Mouse (Mus musculus): ENCODE measurements around the gene Lax1. TPM values are rescaled to one million over a fixed set of nuclear protein-coding genes. Genes with fewer than 3 reads are reported as not detected.

Lax1 gene
- polyA plus RNA-seq, 1 experiment from 2014 or later: 0.25 TPM

DNA sequence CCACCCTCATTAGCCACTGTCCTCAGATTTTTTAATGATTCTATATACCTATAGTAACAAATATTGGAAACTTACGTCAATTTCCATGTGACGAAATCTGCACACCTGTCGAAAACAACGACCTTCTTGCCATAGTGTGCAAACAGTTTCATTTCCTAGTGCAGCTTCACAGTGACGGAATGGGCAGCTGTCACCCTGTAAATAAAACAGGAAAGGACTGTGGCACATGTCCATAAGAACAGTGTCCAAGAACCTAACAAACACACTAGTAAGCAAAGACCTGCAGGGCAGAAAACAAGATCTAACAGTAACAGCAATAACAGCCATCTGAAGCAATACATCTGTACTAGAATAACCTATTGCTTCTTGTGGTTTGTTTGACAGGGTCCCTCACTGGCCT is 44.3 kb downstream of the Lax1 start:
- DNase-seq (no peak), ATAC-seq (ENCODE audit: insufficient read depth) (no peak)
- 90% methylated on average over 5 of the region's 5 CpGs for WGBS
- TF ChIP-seq CTCF (IDR thresholded peaks at IDR 0.05; ENCODE audit: low read depth): no peak
- Histone ChIP-seq H3K4me1 (ENCODE audit: insufficient read depth) (no peaks in the 10 kb centered on the region), H3K27me3 (ENCODE audit: insufficient read depth, low read length) (no peaks in the 10 kb centered on the region), H3K27ac (ENCODE audit: low read depth) (no peak overlapping the region), H3K9me3 (ENCODE audit: low read depth, low read length) (no peaks in the 10 kb centered on the region), H3K4me2 (no peak overlapping the region), H3K36me3 (ENCODE audit: insufficient read depth) (peaks cover 82% of the 10 kb centered on the region), H3K4me3 (ENCODE audit: low read depth, low read length) (no peak overlapping the region), H3K9ac (no peak overlapping the region)

- Histone ChIP-seq H3K27me3 (ENCODE audit: insufficient read depth, low read length) (no peaks in the 10 kb centered on the region), H3K4me1 (ENCODE audit: insufficient read depth) (no peaks in the 10 kb centered on the region), H3K4me3 (ENCODE audit: low read depth, low read length) (no peak overlapping the region), H3K9me3 (ENCODE audit: low read depth, low read length) (no peaks in the 10 kb centered on the region), H3K27ac (ENCODE audit: low read depth) (no peak overlapping the region), H3K9ac (no peak overlapping the region), H3K4me2 (no peak overlapping the region), H3K36me3 (ENCODE audit: insufficient read depth) (peaks cover 99% of the 10 kb centered on the region)
- 90% methylated on average over 2 of the region's 2 CpGs for WGBS
- no peak for TF ChIP-seq CTCF (IDR thresholded peaks at IDR 0.05; ENCODE audit: low read depth)
- no peak for ATAC-seq (ENCODE audit: insufficient read depth)
- no peak for DNase-seq
These were observed 48.7 kb downstream of the Lax1 start for GRCm38 (mm10) chr1:133641163-133641562.

DNA sequence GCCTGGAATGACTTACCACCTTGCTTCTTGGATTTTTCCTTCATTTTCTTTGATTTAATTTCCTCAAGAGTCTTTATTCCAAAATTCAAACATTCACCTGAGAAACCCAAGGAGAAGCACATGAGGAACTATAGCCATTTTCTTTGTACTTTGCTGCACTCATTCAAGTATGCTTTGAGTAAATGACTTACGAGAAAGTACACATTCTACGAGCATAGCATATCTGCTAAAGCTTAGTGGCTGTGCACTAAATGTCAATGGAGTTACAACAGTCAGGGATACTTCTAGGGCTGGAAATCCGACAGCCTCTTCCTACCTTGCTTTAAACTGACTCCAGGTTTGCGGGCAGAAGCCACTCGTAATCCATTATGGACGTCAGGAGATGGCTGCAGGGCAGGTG is 51.4 kb downstream of the Lax1 start:
- TF ChIP-seq CTCF (IDR thresholded peaks at IDR 0.05; ENCODE audit: low read depth): no peak
- WGBS: 79% methylated on average over 6 of the region's 6 CpGs

DNA sequence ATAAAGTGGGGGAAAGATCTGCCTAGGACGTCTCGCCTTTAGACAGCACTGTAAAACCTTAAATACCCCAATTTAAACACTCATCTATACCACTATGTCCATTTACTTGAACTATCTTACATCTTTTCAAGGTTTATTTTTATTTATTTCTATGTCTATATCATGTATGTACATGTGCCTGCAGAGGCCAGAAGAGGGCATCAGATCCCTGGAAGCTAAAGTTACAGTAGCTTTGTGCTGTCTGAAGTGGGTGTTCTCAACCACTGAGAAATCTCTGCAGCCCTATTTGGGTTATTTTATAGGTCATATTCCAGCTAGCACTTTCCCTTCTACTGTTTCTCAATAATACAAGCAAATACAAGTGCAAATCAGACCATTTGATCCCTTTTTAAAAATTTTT is 57.7 kb downstream of the Lax1 start:
- Histone ChIP-seq H3K27ac (ENCODE audit: low read depth) (no peak overlapping the region), H3K4me2 (no peak overlapping the region), H3K36me3 (ENCODE audit: insufficient read depth) (peaks cover 95% of the 10 kb centered on the region), H3K9me3 (ENCODE audit: low read depth, low read length) (no peaks in the 10 kb centered on the region), H3K9ac (no peak overlapping the region), H3K4me3 (ENCODE audit: low read depth, low read length) (no peak overlapping the region), H3K27me3 (ENCODE audit: insufficient read depth, low read length) (no peaks in the 10 kb centered on the region), H3K4me1 (ENCODE audit: insufficient read depth) (no peaks in the 10 kb centered on the region)
- peak; percentile 32; the same call in 1 of the 2 replicates for TF ChIP-seq CTCF (IDR thresholded peaks at IDR 0.05; ENCODE audit: low read depth)
- peak; percentile 34 for DNase-seq
- no peak for ATAC-seq (ENCODE audit: insufficient read depth)
- WGBS: 95% methylated on average over 2 of the region's 2 CpGs

More for the DNA sequence above, 51.4 kb downstream of the Lax1 start:
- Histone ChIP-seq H3K36me3 (ENCODE audit: insufficient read depth) (peaks cover 98% of the 10 kb centered on the region), H3K4me1 (ENCODE audit: insufficient read depth) (no peaks in the 10 kb centered on the region), H3K4me3 (ENCODE audit: low read depth, low read length) (no peak overlapping the region), H3K9ac (no peak overlapping the region), H3K27me3 (ENCODE audit: insufficient read depth, low read length) (no peaks in the 10 kb centered on the region), H3K27ac (ENCODE audit: low read depth) (no peak overlapping the region), H3K4me2 (no peak overlapping the region), H3K9me3 (ENCODE audit: low read depth, low read length) (no peaks in the 10 kb centered on the region)
- DNase-seq (no peak), ATAC-seq (ENCODE audit: insufficient read depth) (no peak)

Small RNA genes lying within 50 kb of the gene (microRNA-seq; reads per million reads assigned to microRNA genes)
- gene Mir6903 (ENCODE audit: borderline number of aligned reads): not detected

Other genes with a start within 250 kb of the Lax1 start
- gene Snrpe, start 79.8 kb downstream of the Lax1 start, polyA plus RNA-seq (2014; fragmentation: Nextera tagmentation; extraction: Ambion mirVana): 817 and 867 TPM in 2 replicates
- gene Zbed6, start 29.2 kb downstream of the Lax1 start, polyA plus RNA-seq (2014; fragmentation: Nextera tagmentation; extraction: Ambion mirVana): not detected in 2 replicates
- gene Gm38394, start 28.8 kb downstream of the Lax1 start, polyA plus RNA-seq (2014; fragmentation: Nextera tagmentation; extraction: Ambion mirVana): 11.9 and 12.2 TPM in 2 replicates
- gene Atp2b4, start 110.9 kb upstream of the Lax1 start, polyA plus RNA-seq (2014; fragmentation: Nextera tagmentation; extraction: Ambion mirVana): 11.2 and 12.7 TPM in 2 replicates
- 0.62 and 1.0 TPM in 2 replicates for gene Optc, start 217.9 kb upstream of the Lax1 start, polyA plus RNA-seq (2014; fragmentation: Nextera tagmentation; extraction: Ambion mirVana)
- gene Prelp, start 231.3 kb upstream of the Lax1 start, polyA plus RNA-seq (2014; fragmentation: Nextera tagmentation; extraction: Ambion mirVana): 17.2 and 17.6 TPM in 2 replicates

All from lung, embryonic 14.5 days (tissue).